ENCODE assay signal across 22 mouse cellular contexts in genomic region chr1:94318029-94318428, GRCm38 (mm10).
"Had no signal": no experiment of that assay in that cellular context is flagged by ENCODE, and none has a peak within 500 bp of the region (broad histone marks: within the 10 kb centered on the region; RNA-seq: fewer than 3 reads in every experiment).

No protein-coding gene starts in this region.

- H3K4me1 ChIP-seq: liver, embryonic 15.5 days; lung, embryonic 15.5 days; midbrain, embryonic 12.5 days; neural tube, embryonic 13.5 days; neural tube, embryonic 15.5 days had no signal

- H3K4me3 ChIP-seq: liver, embryonic 15.5 days; lung, embryonic 15.5 days; midbrain, embryonic 12.5 days; myocyte; neural tube, embryonic 13.5 days; neural tube, embryonic 15.5 days had no signal

- DNase-seq: liver, postnatal 0 days; lung, adult 2 months; lung, postnatal 14 days; lung, postnatal 36 days; midbrain, embryonic 14.5 days; retina, postnatal 1 day; right cerebral cortex, adult 18-20 months; right cerebral cortex, postnatal 25 days; right cerebral cortex, postnatal 4 days; spleen, adult 18-20 months; thymus, adult 18-20 months; thymus, postnatal 14 days; thymus, postnatal 36 days had no signal

- H3K4me2 ChIP-seq: liver, embryonic 15.5 days; lung, embryonic 15.5 days; midbrain, embryonic 12.5 days; neural tube, embryonic 13.5 days; neural tube, embryonic 15.5 days had no signal

- H3K9ac ChIP-seq: liver, embryonic 15.5 days; liver, postnatal 0 days; lung, embryonic 15.5 days; midbrain, embryonic 12.5 days; neural tube, embryonic 13.5 days; neural tube, embryonic 15.5 days had no signal

- H3K27ac ChIP-seq: liver, embryonic 15.5 days; lung, embryonic 15.5 days; macrophage; midbrain, embryonic 12.5 days; neural tube, embryonic 13.5 days; neural tube, embryonic 15.5 days had no signal

- H3K27me3 ChIP-seq: liver, embryonic 15.5 days; lung, embryonic 15.5 days; midbrain, embryonic 12.5 days; neural tube, embryonic 13.5 days; neural tube, embryonic 15.5 days had no signal

- H3K36me3 ChIP-seq: liver, embryonic 15.5 days; lung, embryonic 15.5 days; midbrain, embryonic 12.5 days; neural tube, embryonic 13.5 days; neural tube, embryonic 15.5 days had no signal

- H3K9me3 ChIP-seq: liver, embryonic 15.5 days; lung, embryonic 15.5 days; midbrain, embryonic 12.5 days; neural tube, embryonic 13.5 days; neural tube, embryonic 15.5 days had no signal

- ATAC-seq: liver, postnatal 0 days; lung, postnatal 0 days; midbrain, embryonic 16.5 days had no signal
